Mouse (Mus musculus): ENCODE results near the gene Med18. TPM values are rescaled to one million over a fixed set of nuclear protein-coding genes. Genes with fewer than 3 reads are reported as not detected.
A peak's percentile ranks its signal among the peaks of the same experiment; 100 is the strongest.
"Not testable (repeated sequence)": the region's sequence is repeated elsewhere in the genome, so short reads cannot be mapped to it uniquely, and the experiment has no call there.

Med18 gene
- polyA plus RNA-seq, 1 experiment = 6.7 TPM

GRCm38 (mm10) chr4:132421923-132422782 lies 41.6 kb downstream of the Med18 start, which contains the start of gene Phactr4:
TSS of gene Phactr4 (minus strand) at chr4:132422489.
- DNase-seq (ENCODE audit: extremely low spot score in 1 of 2, low spot score in 1 of 2) = peak; percentile 85 to 89

DNA sequence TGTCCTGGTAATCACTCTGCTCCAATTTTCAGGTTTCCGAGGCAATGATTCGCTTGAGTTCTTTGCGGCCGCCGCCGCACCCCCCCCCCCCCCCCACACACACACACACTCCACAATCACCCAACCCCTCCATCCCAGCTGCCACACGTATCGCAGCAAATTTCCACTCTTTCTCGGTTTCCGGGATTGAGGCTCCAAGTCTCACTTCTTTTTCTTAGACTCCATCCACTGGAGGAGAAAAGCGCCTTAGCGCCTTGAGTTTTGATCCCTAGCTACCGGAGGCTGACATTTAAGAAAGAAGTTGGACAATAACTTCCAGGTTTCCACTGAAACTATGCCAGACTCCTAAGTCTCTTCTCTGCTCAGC lies 42.2 kb downstream of the Med18 start:
- peak in 1 of 2 experiments; percentile 22 for DNase-seq (ENCODE audit: extremely low spot score in 1 of 2, low spot score in 1 of 2)

DNA sequence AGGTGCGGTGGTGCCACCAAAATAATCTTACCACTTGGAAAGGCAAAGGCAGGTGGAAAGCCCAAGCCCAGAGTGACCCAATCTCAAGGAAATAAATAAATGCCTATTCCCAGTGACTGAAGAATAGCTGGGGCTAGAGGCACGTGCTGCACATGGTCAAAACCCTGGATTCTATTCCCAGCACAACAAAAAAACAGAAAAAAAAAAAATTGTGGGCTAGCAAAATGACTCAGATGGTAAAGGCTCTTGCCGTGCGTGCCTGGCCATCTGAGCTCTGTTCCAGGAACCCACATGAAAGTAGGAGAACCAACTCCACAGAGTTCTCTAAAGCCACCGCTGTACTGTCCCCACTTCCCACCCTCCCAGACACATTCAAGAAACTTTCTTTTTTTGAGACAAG lies 43.2 kb downstream of the Med18 start:
- no peak for DNase-seq (ENCODE audit: extremely low spot score in 1 of 2, low spot score in 1 of 2)

DNA sequence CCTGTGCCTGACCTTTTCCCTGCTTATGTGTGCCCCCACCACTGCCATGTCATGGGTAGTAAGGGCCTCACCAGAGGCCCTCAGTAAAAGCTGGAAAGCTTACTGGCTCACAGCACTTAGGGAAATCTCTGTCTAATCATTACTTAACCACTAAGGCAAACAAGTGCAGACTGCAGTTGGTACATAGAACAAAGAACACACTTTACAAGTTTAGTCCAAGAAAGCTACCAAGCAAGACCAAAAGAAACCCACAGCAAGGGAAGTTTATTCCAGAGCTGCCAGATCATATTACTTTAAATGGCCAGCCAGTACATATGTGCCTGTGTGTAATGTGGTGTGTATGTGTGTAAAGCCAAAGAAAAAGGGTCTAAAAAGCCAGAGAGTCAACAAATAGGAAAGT lies 47.8 kb downstream of the Med18 start:
- DNase-seq (ENCODE audit: extremely low spot score in 1 of 2, low spot score in 1 of 2) = no peak

- not testable (repeated sequence) for DNase-seq (ENCODE audit: extremely low spot score in 1 of 2, low spot score in 1 of 2)
Measured at GRCm38 (mm10) chr4:132413257-132413656, 50.5 kb downstream of the Med18 start.

- peak in 1 of 2 experiments; percentile 28 for DNase-seq (ENCODE audit: extremely low spot score in 1 of 2, low spot score in 1 of 2)
Measured at GRCm38 (mm10) chr4:132411322-132412094, 52.2 kb downstream of the Med18 start.

DNA sequence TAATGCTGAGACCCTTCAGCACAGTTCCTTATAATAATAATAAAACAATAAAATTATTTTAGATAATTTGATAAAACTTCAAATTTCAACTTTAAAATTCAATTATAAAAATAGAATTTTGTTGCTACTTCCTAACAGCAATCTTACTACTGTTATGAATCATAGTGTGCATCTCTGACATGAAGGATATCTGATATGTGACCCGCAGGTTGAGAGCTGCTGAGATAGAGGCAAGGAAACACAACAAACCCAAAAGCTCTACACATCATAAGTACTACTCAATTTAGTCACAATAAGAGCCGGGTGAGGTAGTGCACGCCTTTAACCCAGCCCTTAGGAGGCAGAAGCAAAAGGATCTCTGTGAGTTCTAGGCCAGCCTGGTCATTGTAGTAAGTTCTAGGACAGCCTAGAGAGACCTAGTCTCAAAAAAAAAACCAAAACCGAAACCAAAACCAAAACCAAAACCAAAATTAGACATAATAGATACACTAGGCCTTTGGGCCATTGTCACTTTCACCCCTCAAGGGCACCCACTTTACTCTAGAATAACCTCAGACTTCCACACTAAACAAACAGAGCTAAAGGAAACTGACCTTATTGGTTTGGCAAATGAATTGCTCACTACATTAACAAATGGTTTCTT lies 54.0 kb downstream of the Med18 start:
- DNase-seq (ENCODE audit: extremely low spot score in 1 of 2, low spot score in 1 of 2) = no peak

Other genes starting within 250 kb of the Med18 start
- gene Gmeb1, start 202.3 kb downstream of the Med18 start, polyA plus RNA-seq (2012; rRNA removed) = 20.7 and 21.6 TPM in 2 replicates
- 16.7 and 17.9 TPM in 2 replicates for gene Taf12, start 189.5 kb downstream of the Med18 start, polyA plus RNA-seq (2012; rRNA removed)
- gene Rab42, start 160.5 kb downstream of the Med18 start, polyA plus RNA-seq (2012; rRNA removed) = 2.8 and 3.9 TPM in 2 replicates
- 17.4 and 18.4 TPM in 2 replicates for gene Trnau1ap, start 134.4 kb downstream of the Med18 start, polyA plus RNA-seq (2012; rRNA removed)
- 9.5 and 11.1 TPM in 2 replicates for gene Rcc1, start 110.3 kb downstream of the Med18 start, polyA plus RNA-seq (2012; rRNA removed)
- 6.3 and 7.2 TPM in 2 replicates for gene Phactr4, start 41.4 kb downstream of the Med18 start, polyA plus RNA-seq (2012; rRNA removed)
- gene Sesn2, start 46.6 kb upstream of the Med18 start, polyA plus RNA-seq (2012; rRNA removed) = 9.2 and 9.7 TPM in 2 replicates
- 869 and 938 TPM in 2 replicates for gene Atpif1, start 69.7 kb upstream of the Med18 start, polyA plus RNA-seq (2012; rRNA removed)
- 143 and 159 TPM in 2 replicates for gene Dnajc8, start 71.6 kb upstream of the Med18 start, polyA plus RNA-seq (2012; rRNA removed)
- 1.0 and 1.6 TPM in 2 replicates for gene Ptafr, start 100.1 kb upstream of the Med18 start, polyA plus RNA-seq (2012; rRNA removed)
- gene Eya3, start 175.1 kb upstream of the Med18 start, polyA plus RNA-seq (2012; rRNA removed) = 24.1 and 24.4 TPM in 2 replicates